Mouse (Mus musculus) lung, postnatal 0 days (tissue): ENCODE measurements at regions not wholly inside any gene's neighbourhood (a gene's known extent, or its start where the extent isn't known, plus 50 kb on each side); places are given as distances from the start of the nearest gene placed in this dataset.

Source experiments
- CTCF ChIP-seq: IDR thresholded peaks from 2 replicates; pipeline ENCODE4 v1.5.1; 2016; ENCODE audit warnings: antibody characterized with exemption, mild to moderate bottlenecking
- EP300 ChIP-seq: IDR thresholded peaks from 2 replicates; pipeline ENCODE4 v1.6.1; 2016; ENCODE audit warnings: antibody characterized with exemption, mild to moderate bottlenecking, control low read depth

DNA sequence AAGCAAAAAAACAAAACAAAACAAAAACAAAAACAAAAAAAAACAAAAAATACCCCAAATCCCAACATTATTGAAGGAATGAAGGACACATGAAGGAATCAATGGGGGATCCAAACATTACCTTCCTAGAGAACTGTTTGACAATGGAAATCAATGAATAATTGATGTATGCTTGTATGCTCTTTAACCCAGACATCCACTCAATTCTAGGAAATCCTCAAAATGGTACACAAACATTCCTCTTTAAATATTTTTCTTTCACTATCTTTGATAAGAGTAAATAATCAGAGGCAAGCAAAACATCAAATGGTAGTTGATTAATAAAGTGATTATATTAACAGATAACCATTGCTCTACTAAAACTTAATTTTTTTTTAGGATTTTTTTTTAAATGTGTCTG, 118.9 kb upstream of the Trim24 start:
- TF ChIP-seq CTCF (no peak), EP300 (no peak)
